Mouse (Mus musculus): ENCODE measurements around the gene Epb41l5. TPM values are rescaled to one million over a fixed set of nuclear protein-coding genes. Genes with fewer than 3 reads are reported as not detected.

Epb41l5 gene
- polyA plus RNA-seq, 1 experiment: not detected

GRCm38 (mm10) chr1:119544611-119545155, 104.1 kb downstream of the Epb41l5 start:
- H3K4me1 ChIP-seq (ENCODE audit: control insufficient read depth, insufficient read depth, low read length): no peaks in the 10 kb centered on the region
- WGBS: 82% methylated on average over 5 of the region's 5 CpGs
- no peak overlapping the region for H3K27ac ChIP-seq (ENCODE audit: insufficient read depth, low read depth, low read length)
- TF ChIP-seq POLR2A (IDR thresholded peaks at IDR 0.05; ENCODE audit: insufficient read depth, low read depth, low read length): no peak
- H3K4me3 ChIP-seq (ENCODE audit: insufficient read depth, low read depth, low read length): no peak overlapping the region

GRCm38 (mm10) chr1:119543316-119543715, 105.5 kb downstream of the Epb41l5 start:
- Histone ChIP-seq H3K27ac (ENCODE audit: insufficient read depth, low read depth, low read length) (no peak overlapping the region), H3K4me3 (ENCODE audit: insufficient read depth, low read depth, low read length) (no peak overlapping the region), H3K4me1 (ENCODE audit: control insufficient read depth, insufficient read depth, low read length) (no peaks in the 10 kb centered on the region)
- TF ChIP-seq CTCF (IDR thresholded peaks at IDR 0.05; ENCODE audit: insufficient read depth, low read depth, low read length) (no peak), POLR2A (IDR thresholded peaks at IDR 0.05; ENCODE audit: insufficient read depth, low read depth, low read length) (no peak)
- WGBS: 94% methylated on average over 6 of the region's 6 CpGs

- WGBS: 73% methylated on average over 3 of the region's 3 CpGs
- Histone ChIP-seq H3K4me3 (ENCODE audit: insufficient read depth, low read depth, low read length) (no peak overlapping the region), H3K27ac (ENCODE audit: insufficient read depth, low read depth, low read length) (no peak overlapping the region), H3K4me1 (ENCODE audit: control insufficient read depth, insufficient read depth, low read length) (no peaks in the 10 kb centered on the region)
- TF ChIP-seq CTCF (IDR thresholded peaks at IDR 0.05; ENCODE audit: insufficient read depth, low read depth, low read length) (no peak), POLR2A (IDR thresholded peaks at IDR 0.05; ENCODE audit: insufficient read depth, low read depth, low read length) (no peak)
Measured at GRCm38 (mm10) chr1:119541570-119541969, 107.2 kb downstream of the Epb41l5 start.

GRCm38 (mm10) chr1:119540836-119541557, 107.8 kb downstream of the Epb41l5 start:
- Histone ChIP-seq H3K27ac (ENCODE audit: insufficient read depth, low read depth, low read length) (no peak overlapping the region), H3K4me3 (ENCODE audit: insufficient read depth, low read depth, low read length) (no peak overlapping the region), H3K4me1 (ENCODE audit: control insufficient read depth, insufficient read depth, low read length) (no peaks in the 10 kb centered on the region)
- TF ChIP-seq CTCF (IDR thresholded peaks at IDR 0.05; ENCODE audit: insufficient read depth, low read depth, low read length) (no peak), POLR2A (IDR thresholded peaks at IDR 0.05; ENCODE audit: insufficient read depth, low read depth, low read length) (no peak)
- WGBS: 85% methylated on average over 9 of the region's 9 CpGs

- Histone ChIP-seq H3K27ac (ENCODE audit: insufficient read depth, low read depth, low read length) (no peak overlapping the region), H3K4me1 (ENCODE audit: control insufficient read depth, insufficient read depth, low read length) (no peaks in the 10 kb centered on the region), H3K4me3 (ENCODE audit: insufficient read depth, low read depth, low read length) (no peak overlapping the region)
- TF ChIP-seq POLR2A (IDR thresholded peaks at IDR 0.05; ENCODE audit: insufficient read depth, low read depth, low read length) (no peak), CTCF (IDR thresholded peaks at IDR 0.05; ENCODE audit: insufficient read depth, low read depth, low read length) (no peak)
- WGBS: 87% methylated on average over 2 of the region's 2 CpGs
Measured at GRCm38 (mm10) chr1:119539252-119539651, 109.5 kb downstream of the Epb41l5 start.

GRCm38 (mm10) chr1:119537651-119538050, 111.1 kb downstream of the Epb41l5 start:
- Histone ChIP-seq H3K4me1 (ENCODE audit: control insufficient read depth, insufficient read depth, low read length) (no peaks in the 10 kb centered on the region; the same call in 1 of the 2 replicates), H3K27ac (ENCODE audit: insufficient read depth, low read depth, low read length) (no peak overlapping the region), H3K4me3 (ENCODE audit: insufficient read depth, low read depth, low read length) (no peak overlapping the region)
- TF ChIP-seq POLR2A (IDR thresholded peaks at IDR 0.05; ENCODE audit: insufficient read depth, low read depth, low read length): no peak
- TF ChIP-seq CTCF (IDR thresholded peaks at IDR 0.05; ENCODE audit: insufficient read depth, low read depth, low read length): no peak
- WGBS: 91% methylated on average over 6 of the region's 6 CpGs

GRCm38 (mm10) chr1:119536122-119536521, 112.7 kb downstream of the Epb41l5 start:
- H3K4me3 ChIP-seq (ENCODE audit: insufficient read depth, low read depth, low read length): no peak overlapping the region
- no peaks in the 10 kb centered on the region; the same call in 1 of the 2 replicates for H3K4me1 ChIP-seq (ENCODE audit: control insufficient read depth, insufficient read depth, low read length)
- WGBS: 84% methylated on average over 2 of the region's 2 CpGs
- TF ChIP-seq POLR2A (IDR thresholded peaks at IDR 0.05; ENCODE audit: insufficient read depth, low read depth, low read length) (no peak), CTCF (IDR thresholded peaks at IDR 0.05; ENCODE audit: insufficient read depth, low read depth, low read length) (no peak)
- H3K27ac ChIP-seq (ENCODE audit: insufficient read depth, low read depth, low read length): no peak overlapping the region

GRCm38 (mm10) chr1:119534341-119534740, 114.5 kb downstream of the Epb41l5 start:
- Histone ChIP-seq H3K4me1 (ENCODE audit: control insufficient read depth, insufficient read depth, low read length) (no peaks in the 10 kb centered on the region; the same call in 1 of the 2 replicates), H3K4me3 (ENCODE audit: insufficient read depth, low read depth, low read length) (no peak overlapping the region), H3K27ac (ENCODE audit: insufficient read depth, low read depth, low read length) (no peak overlapping the region)
- WGBS: 96% methylated on average over 5 of the region's 5 CpGs
- TF ChIP-seq CTCF (IDR thresholded peaks at IDR 0.05; ENCODE audit: insufficient read depth, low read depth, low read length): no peak
- no peak for TF ChIP-seq POLR2A (IDR thresholded peaks at IDR 0.05; ENCODE audit: insufficient read depth, low read depth, low read length)

- H3K27ac ChIP-seq (ENCODE audit: insufficient read depth, low read depth, low read length): no peak overlapping the region
- WGBS: 47% methylated on average over 18 of the region's 18 CpGs
- TF ChIP-seq POLR2A (IDR thresholded peaks at IDR 0.05; ENCODE audit: insufficient read depth, low read depth, low read length) (no peak), CTCF (IDR thresholded peaks at IDR 0.05; ENCODE audit: insufficient read depth, low read depth, low read length) (no peak)
- no peak overlapping the region for H3K4me3 ChIP-seq (ENCODE audit: insufficient read depth, low read depth, low read length)
- H3K4me1 ChIP-seq (ENCODE audit: control insufficient read depth, insufficient read depth, low read length): no peaks in the 10 kb centered on the region; the same call in 1 of the 2 replicates
Measured at GRCm38 (mm10) chr1:119533093-119533805, 115.6 kb downstream of the Epb41l5 start.

All from olfactory bulb, adult 2 months (tissue).